Mouse (Mus musculus) mouse embryonic stem cell (cell line): Measurements from ENCODE around the gene Cdk17.

Experiments
- in situ Hi-C, 2 experiments: fragments of 300-500 bp; cut with MboI; formaldehyde crosslinking; loops; 1 replicate in 1 of 2; 3 replicates in 1 of 2; pipeline ENCODE4 v1.14.3; 2019 to 2020; ENCODE audit warnings: low sequenced_read_pairs in 2 of 2, low pct_unique_long_range_greater_than_20kb in 1 of 2, mixed read lengths in 1 of 2; ENCODE audit not compliant: unreplicated experiment in 1 of 2

The Cdk17 gene

GRCm38 (mm10) chr10:93247422-93247821 is 86.7 kb downstream of the Cdk17 start:
- in situ Hi-C loops: no loop called here

DNA sequence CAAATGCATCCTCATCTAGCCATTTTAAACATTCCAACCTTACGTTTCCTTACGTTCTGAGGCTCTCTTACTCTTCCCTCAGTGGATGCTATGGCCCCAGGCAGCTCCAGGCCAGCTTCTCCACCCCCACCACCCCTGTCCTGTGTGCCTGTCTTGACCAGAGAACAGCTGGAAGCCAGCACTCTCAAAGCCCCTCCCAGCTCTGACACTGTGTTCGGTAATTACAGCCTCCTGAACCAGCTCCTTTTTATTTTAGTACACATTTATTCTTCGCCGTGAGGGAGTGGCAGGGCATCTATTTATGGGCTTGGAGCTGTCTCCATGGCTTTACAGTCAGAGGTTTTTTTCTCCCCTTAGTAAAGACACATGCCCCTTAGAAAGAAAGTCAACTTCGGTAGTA is 87.2 kb downstream of the Cdk17 start:
- in situ Hi-C loops: no loop called here

GRCm38 (mm10) chr10:93248416-93248815 is 87.7 kb downstream of the Cdk17 start:
- in situ Hi-C loops: no loop called here

DNA sequence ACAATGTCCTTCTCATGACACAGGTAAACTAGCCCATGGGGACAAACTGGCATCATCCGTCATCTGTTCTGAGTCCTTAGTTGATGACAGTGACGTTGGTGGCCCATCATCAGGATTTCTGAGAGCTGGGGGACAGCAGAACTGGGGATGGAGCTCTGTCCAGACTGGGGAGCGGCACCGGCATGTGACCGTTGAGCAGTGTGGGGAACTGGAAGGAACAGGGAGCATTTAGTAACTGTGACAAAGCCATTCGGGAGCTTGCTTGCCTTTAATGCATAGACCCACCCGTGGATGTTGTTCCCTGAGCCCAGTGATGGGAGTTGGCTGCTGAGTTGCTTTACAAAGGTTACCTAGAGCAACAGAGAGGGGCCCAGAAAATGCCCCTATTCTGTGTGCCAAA is 89.2 kb downstream of the Cdk17 start:
- in situ Hi-C loops: loop anchor here in 1 of 2 experiments (10.0 kb wide), 1 partner anchor 65 kb away; no protein-coding TSS in a partner anchor

GRCm38 (mm10) chr10:93250436-93251317 is 90.0 kb downstream of the Cdk17 start:
- in situ Hi-C loops: loop anchor here in 1 of 2 experiments (10.0 kb wide), 1 partner anchor 66 kb away; no protein-coding TSS in a partner anchor

DNA sequence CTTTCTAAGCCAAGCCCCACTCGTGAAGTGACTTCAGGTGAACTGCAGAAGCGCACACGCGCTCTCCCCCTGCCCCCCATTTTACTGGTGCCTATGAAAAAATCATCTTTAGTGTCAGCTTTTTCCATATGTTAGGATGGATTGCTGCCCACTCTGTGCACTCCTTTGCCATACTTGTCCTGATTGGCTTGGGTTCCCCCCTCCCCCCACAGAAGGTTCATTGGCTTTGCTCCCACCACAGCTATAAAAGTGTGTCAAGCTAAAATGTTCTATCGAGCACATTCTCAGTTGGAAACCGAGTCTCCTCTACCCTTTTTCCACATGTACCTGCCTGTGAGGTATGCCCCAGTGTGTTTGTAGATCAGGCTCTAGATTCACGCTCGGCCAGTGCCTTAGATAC is 90.8 kb downstream of the Cdk17 start:
- in situ Hi-C loops: loop anchor here in 1 of 2 experiments (10.0 kb wide), 1 partner anchor 67 kb away; no protein-coding TSS in a partner anchor

GRCm38 (mm10) chr10:93252661-93253060 is 92.0 kb downstream of the Cdk17 start:
- in situ Hi-C loops: loop anchor here in 1 of 2 experiments (10.0 kb wide), 1 partner anchor 68 kb away; no protein-coding TSS in a partner anchor

GRCm38 (mm10) chr10:93253156-93253555 is 92.5 kb downstream of the Cdk17 start:
- in situ Hi-C loops: loop anchor here in 1 of 2 experiments (10.0 kb wide), 1 partner anchor 68 kb away; no protein-coding TSS in a partner anchor

DNA sequence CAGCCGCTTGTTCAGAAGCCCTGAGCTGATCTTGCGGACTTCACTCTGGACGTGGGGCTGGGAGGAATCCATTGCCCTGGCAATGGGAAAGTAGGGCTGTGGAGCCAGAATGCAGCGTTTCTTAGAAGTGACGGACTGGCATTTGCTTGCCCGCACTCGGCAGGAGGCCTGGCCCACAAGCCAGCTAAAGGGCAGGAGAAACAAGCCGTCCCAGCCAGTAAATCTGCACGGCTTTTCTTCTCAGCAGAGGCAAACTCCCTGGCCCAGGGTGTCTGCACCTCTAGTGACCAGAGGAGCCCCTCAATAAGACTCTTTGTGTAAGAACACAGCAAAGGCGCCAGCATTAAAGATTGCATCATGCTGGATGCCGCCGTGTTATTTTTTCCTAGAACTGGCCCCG is 94.6 kb downstream of the Cdk17 start:
- in situ Hi-C loops: loop anchor here in 1 of 2 experiments (10.0 kb wide), 1 partner anchor 70 kb away; no protein-coding TSS in a partner anchor

DNA sequence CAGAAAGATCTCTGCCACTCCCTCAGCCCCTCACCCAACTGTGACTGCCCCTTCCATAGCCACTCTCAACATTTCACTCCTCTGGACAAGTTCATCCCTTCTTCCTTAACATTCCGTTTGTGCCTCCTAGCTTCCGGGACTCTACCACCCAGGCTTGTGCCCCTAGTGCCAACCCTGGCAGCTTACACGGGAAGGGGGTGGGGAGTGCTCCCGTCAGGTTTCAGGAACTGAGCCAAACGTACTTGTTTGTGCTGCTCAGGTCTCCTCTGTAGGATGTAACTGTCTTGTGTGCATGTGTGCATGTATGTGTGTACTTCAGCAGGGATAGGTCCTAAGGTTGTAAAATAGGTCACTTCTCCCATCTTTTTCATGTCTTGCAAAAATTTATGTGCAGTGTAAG is 99.2 kb downstream of the Cdk17 start:
- in situ Hi-C loops: loop anchor here in 1 of 2 experiments (10.0 kb wide), 1 partner anchor 75 kb away; no protein-coding TSS in a partner anchor

DNA sequence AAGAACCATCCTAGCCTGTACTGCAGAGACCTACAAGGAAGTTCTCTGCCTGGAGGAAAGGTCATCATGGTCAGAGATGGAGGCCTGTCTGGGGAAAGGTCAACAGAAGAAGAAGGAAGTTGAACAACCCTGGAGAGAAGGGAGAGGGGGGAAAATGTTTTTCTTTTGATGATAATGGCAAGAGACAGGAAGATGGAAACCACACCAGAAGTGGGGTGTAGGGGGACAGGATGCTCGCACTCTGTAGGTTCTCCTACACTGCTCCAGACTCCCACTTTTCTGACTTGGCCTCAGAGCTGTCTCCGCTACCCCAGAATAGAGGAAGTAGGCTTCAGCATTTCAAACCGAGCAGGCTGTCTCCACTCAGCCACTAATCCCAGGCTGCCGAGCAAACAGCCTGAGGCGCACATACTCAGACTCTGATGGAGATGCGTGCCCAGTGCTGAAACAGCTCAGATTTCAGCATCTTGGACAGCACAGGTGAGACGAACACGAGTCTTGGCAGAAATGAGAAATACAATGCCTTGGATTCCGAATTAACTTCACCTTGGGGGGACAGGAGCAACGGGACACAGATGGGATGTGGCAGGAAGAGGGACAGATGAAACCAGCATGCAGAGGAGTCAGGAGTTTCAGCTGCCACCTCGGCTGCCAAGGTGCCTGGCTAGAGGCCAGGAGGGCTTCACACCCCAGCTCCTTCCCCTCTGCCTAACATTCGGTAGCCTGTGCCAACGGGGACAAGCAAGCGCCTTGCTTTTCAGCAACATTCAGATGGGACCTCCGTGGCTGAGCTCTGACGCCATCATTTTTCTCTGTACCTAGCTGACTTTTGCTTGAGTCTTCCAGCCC is 100.7 kb downstream of the Cdk17 start:
- in situ Hi-C loops: no loop called here

DNA sequence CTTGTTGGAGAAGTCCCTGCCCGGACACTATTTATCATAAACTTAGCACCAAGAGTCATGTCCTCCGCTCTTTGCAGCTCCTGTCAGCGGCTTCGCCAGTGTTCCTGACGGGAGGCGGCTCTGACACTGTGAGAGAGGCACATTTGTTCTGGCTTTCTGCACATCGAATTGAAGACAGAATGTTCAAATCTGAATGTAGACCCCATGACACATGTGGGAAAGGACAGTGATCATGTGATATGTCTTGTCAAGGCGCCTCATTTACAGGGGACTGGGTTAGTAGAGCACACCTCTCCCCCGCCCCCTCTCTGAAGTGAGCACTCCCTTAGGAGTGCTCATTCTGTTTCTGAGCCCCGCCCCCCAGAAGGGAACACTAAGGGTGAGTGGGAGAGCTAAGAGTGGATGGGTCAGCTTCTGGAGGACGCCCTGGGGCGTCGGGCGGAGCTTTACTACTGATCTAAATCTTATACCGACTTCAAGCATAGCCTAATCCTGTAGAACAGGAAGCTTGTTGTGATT is 101.4 kb downstream of the Cdk17 start:
- in situ Hi-C loops: no loop called here

DNA sequence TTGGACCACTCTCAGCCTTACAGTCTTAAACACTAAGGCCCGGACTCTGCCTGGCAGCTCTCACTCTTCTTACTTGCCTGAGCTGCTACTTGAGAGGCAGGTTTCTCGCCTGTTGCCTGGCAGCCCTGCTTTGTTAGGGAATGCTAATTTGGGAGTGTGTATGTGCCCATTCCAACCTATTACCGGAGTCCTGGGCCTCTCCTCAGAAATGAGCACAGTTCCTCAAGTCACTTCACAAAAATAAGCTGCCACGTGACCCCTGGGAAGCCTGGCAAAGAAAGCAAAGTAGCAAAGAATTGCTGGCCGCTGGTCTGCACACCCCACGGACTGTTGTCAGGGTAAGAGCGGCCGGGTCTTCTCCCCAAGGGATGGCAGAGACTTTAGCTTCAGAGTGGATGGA is 102.8 kb downstream of the Cdk17 start:
- in situ Hi-C loops: no loop called here

DNA sequence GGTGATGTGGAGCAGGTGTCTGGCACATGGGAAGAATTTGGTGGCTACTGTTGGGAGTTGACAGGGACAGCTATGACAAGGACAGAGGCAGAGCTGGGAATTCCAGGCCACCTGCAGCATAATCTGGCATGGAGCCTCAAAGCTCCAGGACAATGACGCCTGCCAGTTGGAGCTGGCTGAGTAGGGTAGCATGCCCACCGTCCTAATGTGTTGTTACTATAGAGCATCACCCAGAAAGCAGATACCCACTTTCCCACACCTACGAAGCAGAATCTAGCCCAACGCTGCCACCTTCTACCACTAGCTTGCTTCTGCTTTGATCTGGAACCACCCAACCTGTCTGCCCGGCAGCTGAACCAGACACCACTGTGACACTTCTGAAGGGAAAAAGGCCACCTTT is 103.3 kb downstream of the Cdk17 start:
- in situ Hi-C loops: no loop called here

GRCm38 (mm10) chr10:93265833-93266232 is 105.2 kb downstream of the Cdk17 start:
- in situ Hi-C loops: no loop called here

- in situ Hi-C loops: no loop called here
These were observed 105.8 kb downstream of the Cdk17 start for GRCm38 (mm10) chr10:93266521-93266920.

DNA sequence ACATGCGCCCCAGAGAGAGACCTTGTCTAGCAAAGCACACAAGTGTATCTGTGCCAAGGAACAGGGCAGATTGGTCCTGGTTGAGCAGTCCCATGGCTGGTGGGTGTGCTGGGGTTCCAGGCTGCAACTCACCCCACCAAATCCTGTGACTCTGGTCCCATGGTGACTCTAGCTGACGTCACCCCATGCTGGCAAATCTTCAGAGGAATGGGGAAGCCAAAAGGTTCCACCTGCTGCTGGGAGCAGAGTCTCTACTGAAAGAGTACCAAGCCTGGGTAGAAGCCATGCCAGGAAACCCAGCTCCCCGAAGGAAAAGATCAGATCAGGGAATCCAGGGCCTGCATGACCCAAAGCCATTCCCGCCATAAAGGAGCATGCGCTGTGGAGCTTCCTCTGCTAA is 106.8 kb downstream of the Cdk17 start:
- in situ Hi-C loops: no loop called here

GRCm38 (mm10) chr10:93268339-93268738 is 107.7 kb downstream of the Cdk17 start:
- in situ Hi-C loops: no loop called here

- in situ Hi-C loops: no loop called here
These were observed 109.1 kb downstream of the Cdk17 start for GRCm38 (mm10) chr10:93269744-93270143.
